Mouse (Mus musculus) midbrain, embryonic 13.5 days (tissue): ENCODE data around the gene Suds3. TPM values are rescaled to one million over a fixed set of nuclear protein-coding genes. Genes with fewer than 3 reads are reported as not detected.

Source experiments
- ATAC-seq: fragments of 200-750 bp; cut with Nextera tagmentation; 2 replicates; pipeline ENCODE4 v1.8.0; 2017; ENCODE audit warnings: mild to moderate bottlenecking, moderate TSS enrichment, moderate library complexity
- H3K27ac ChIP-seq: fragments of 300-500 bp; sonication (generic); 2 replicates; pipeline ENCODE4 v1.5.1; 2015; ENCODE audit warnings: inconsistent platforms, mild to moderate bottlenecking, moderate library complexity
- H3K27me3 ChIP-seq: fragments of 300-500 bp; sonication (generic); 2 replicates; pipeline ENCODE4 v1.6.1; 2015; ENCODE audit warnings: mild to moderate bottlenecking, inconsistent platforms
- H3K36me3 ChIP-seq: fragments of 300-500 bp; sonication (generic); 2 replicates; pipeline ENCODE4 v1.6.1; 2015; ENCODE audit warnings: mild to moderate bottlenecking, inconsistent platforms
- H3K4me1 ChIP-seq: fragments of 300-500 bp; sonication (generic); replicated peaks from 2 replicates; pipeline ENCODE4 v1.6.1; 2015; ENCODE audit warnings: inconsistent platforms
- H3K4me2 ChIP-seq: fragments of 300-500 bp; sonication (generic); replicated peaks from 2 replicates; pipeline ENCODE4 v1.6.1; 2015; ENCODE audit warnings: moderate library complexity, mild to moderate bottlenecking, inconsistent platforms
- H3K4me3 ChIP-seq: fragments of 300-500 bp; sonication (generic); replicated peaks from 2 replicates; pipeline ENCODE4 v1.5.1; 2015; ENCODE audit warnings: mild to moderate bottlenecking, inconsistent platforms
- H3K9ac ChIP-seq: fragments of 300-500 bp; sonication (generic); replicated peaks from 2 replicates; pipeline ENCODE4 v1.6.1; 2015; ENCODE audit warnings: mild to moderate bottlenecking, inconsistent platforms
- H3K9me3 ChIP-seq: fragments of 300-500 bp; sonication (generic); 2 replicates; pipeline ENCODE4 v1.6.1; 2016; ENCODE audit warnings: mild to moderate bottlenecking, inconsistent platforms
- WGBS: fragments of 180-500 bp; shearing (Covaris S2); methylation state at CpG from one replicate; pipeline ENCODE4 v1.1.7; 2015; 5-methylcytosine and 5-hydroxymethylcytosine counted together
- polyA plus RNA-seq: library from polyadenylated mRNA; unstranded; fragments of >200 nt; fragmentation: Nextera tagmentation; extraction: Ambion mirVana; gene quantifications from 2 replicates; pipeline ENCODE4 v1.2.1, GENCODE M21; 2015

Suds3 gene
- polyA plus RNA-seq, 1 experiment from 2014 or later: 90.1 TPM

GRCm38 (mm10) chr5:117108292-117108691 lies 7.6 kb downstream of the Suds3 start:
- Histone ChIP-seq H3K27me3 (no peaks in the 10 kb centered on the region), H3K36me3 (peaks cover 98% of the 10 kb centered on the region), H3K4me2 (no peak overlapping the region)

GRCm38 (mm10) chr5:117105761-117106160 lies 10.2 kb downstream of the Suds3 start:
- H3K4me1 ChIP-seq: no peaks in the 10 kb centered on the region
- H3K27me3 ChIP-seq: no peaks in the 10 kb centered on the region
- H3K27ac ChIP-seq: no peak overlapping the region
- H3K36me3 ChIP-seq: peaks cover 98% of the 10 kb centered on the region
- 83% methylated on average over 9 of the region's 9 CpGs for WGBS
- H3K9ac ChIP-seq: no peak overlapping the region
- no peak overlapping the region for H3K4me3 ChIP-seq
- no peak overlapping the region for H3K4me2 ChIP-seq
- H3K9me3 ChIP-seq: no peaks in the 10 kb centered on the region
- ATAC-seq: no peak

More at GRCm38 (mm10) chr5:117108292-117108691, 7.6 kb downstream of the Suds3 start:
- Histone ChIP-seq H3K27ac (no peak overlapping the region), H3K9ac (no peak overlapping the region), H3K9me3 (no peaks in the 10 kb centered on the region), H3K4me1 (no peaks in the 10 kb centered on the region), H3K4me3 (no peak overlapping the region)
- 96% methylated on average over 13 of the region's 13 CpGs for WGBS
- no peak for ATAC-seq

- no peak for ATAC-seq
- H3K4me1 ChIP-seq: no peaks in the 10 kb centered on the region
- no peak overlapping the region for H3K9ac ChIP-seq
- H3K4me2 ChIP-seq: no peak overlapping the region
- 97% methylated on average over 12 of the region's 12 CpGs for WGBS
- H3K27me3 ChIP-seq: no peaks in the 10 kb centered on the region
- H3K27ac ChIP-seq: no peak overlapping the region
- H3K9me3 ChIP-seq: no peaks in the 10 kb centered on the region
- H3K36me3 ChIP-seq: peaks cover 99% of the 10 kb centered on the region
- H3K4me3 ChIP-seq: no peak overlapping the region
Observed at GRCm38 (mm10) chr5:117104329-117104728, 11.6 kb downstream of the Suds3 start.

- Histone ChIP-seq H3K4me1 (no peaks in the 10 kb centered on the region), H3K4me3 (no peak overlapping the region), H3K27ac (no peak overlapping the region), H3K27me3 (no peaks in the 10 kb centered on the region), H3K4me2 (no peak overlapping the region), H3K9me3 (no peaks in the 10 kb centered on the region), H3K9ac (no peak overlapping the region), H3K36me3 (peaks cover 99% of the 10 kb centered on the region)
- WGBS: 96% methylated on average over 20 of the region's 20 CpGs
- no peak for ATAC-seq
Observed at GRCm38 (mm10) chr5:117103194-117103929, 12.6 kb downstream of the Suds3 start.

- H3K27ac ChIP-seq: no peak overlapping the region
- no peaks in the 10 kb centered on the region for H3K27me3 ChIP-seq
- H3K36me3 ChIP-seq: peaks cover 81% of the 10 kb centered on the region
- no peak overlapping the region for H3K4me3 ChIP-seq
- H3K9ac ChIP-seq: no peak overlapping the region
- H3K4me1 ChIP-seq: no peaks in the 10 kb centered on the region
- no peaks in the 10 kb centered on the region for H3K9me3 ChIP-seq
- 92% methylated on average over 11 of the region's 11 CpGs for WGBS
- H3K4me2 ChIP-seq: no peak overlapping the region
- no peak for ATAC-seq
Observed at GRCm38 (mm10) chr5:117099742-117100141, 16.2 kb downstream of the Suds3 start.

GRCm38 (mm10) chr5:117099008-117099407 lies 16.9 kb downstream of the Suds3 start:
- H3K36me3 ChIP-seq: peaks cover 81% of the 10 kb centered on the region
- H3K4me1 ChIP-seq: no peaks in the 10 kb centered on the region
- 86% methylated on average over 5 of the region's 5 CpGs for WGBS
- no peak overlapping the region for H3K4me2 ChIP-seq
- no peak overlapping the region for H3K9ac ChIP-seq
- no peak overlapping the region for H3K27ac ChIP-seq
- no peaks in the 10 kb centered on the region for H3K9me3 ChIP-seq
- no peak overlapping the region for H3K4me3 ChIP-seq
- no peaks in the 10 kb centered on the region for H3K27me3 ChIP-seq
- ATAC-seq: no peak

GRCm38 (mm10) chr5:117096716-117097115 lies 19.2 kb downstream of the Suds3 start:
- 51% methylated on average over 3 of the region's 3 CpGs for WGBS
- Histone ChIP-seq H3K4me2 (no peak overlapping the region), H3K4me1 (no peaks in the 10 kb centered on the region), H3K27me3 (no peaks in the 10 kb centered on the region), H3K9ac (no peak overlapping the region), H3K27ac (no peak overlapping the region), H3K4me3 (no peak overlapping the region), H3K9me3 (no peaks in the 10 kb centered on the region), H3K36me3 (peaks cover 82% of the 10 kb centered on the region)
- no peak for ATAC-seq

- 45% methylated on average over 7 of the region's 7 CpGs for WGBS
- Histone ChIP-seq H3K27ac (no peak overlapping the region), H3K4me2 (no peak overlapping the region), H3K9me3 (no peaks in the 10 kb centered on the region), H3K4me1 (no peaks in the 10 kb centered on the region), H3K27me3 (0 out of 2 replicates have a peak, but pooled peaks cover 2% of the 10 kb centered on the region), H3K4me3 (no peak overlapping the region), H3K9ac (no peak overlapping the region), H3K36me3 (peaks cover 68% of the 10 kb centered on the region)
- ATAC-seq: no peak
Observed at GRCm38 (mm10) chr5:117094431-117094830, 21.5 kb downstream of the Suds3 start.

- Histone ChIP-seq H3K9me3 (no peaks in the 10 kb centered on the region), H3K36me3 (peaks cover 40% of the 10 kb centered on the region), H3K4me3 (no peak overlapping the region), H3K27ac (no peak overlapping the region), H3K9ac (no peak overlapping the region), H3K4me1 (peaks cover 11% of the 10 kb centered on the region), H3K27me3 (peaks cover 17% of the 10 kb centered on the region; the same call in 1 of the 2 replicates), H3K4me2 (no peak overlapping the region)
- no peak for ATAC-seq
- 43% methylated on average over 5 of the region's 6 CpGs for WGBS
Observed at GRCm38 (mm10) chr5:117089786-117090185, 26.1 kb downstream of the Suds3 start.

- H3K4me3 ChIP-seq: no peak overlapping the region
- ATAC-seq: no peak
- 72% methylated on average over 3 of the region's 3 CpGs for WGBS
- peaks cover 20% of the 10 kb centered on the region; the same call in 1 of the 2 replicates for H3K27me3 ChIP-seq
- no peak overlapping the region for H3K27ac ChIP-seq
- no peak overlapping the region for H3K4me2 ChIP-seq
- H3K9me3 ChIP-seq: no peaks in the 10 kb centered on the region
- H3K4me1 ChIP-seq: peaks cover 11% of the 10 kb centered on the region
- no peak overlapping the region for H3K9ac ChIP-seq
- H3K36me3 ChIP-seq: peaks cover 34% of the 10 kb centered on the region
Observed at GRCm38 (mm10) chr5:117089147-117089546, 26.8 kb downstream of the Suds3 start.

- ATAC-seq: peak; percentile 30; the same call in 1 of the 2 replicates
- WGBS: 4% methylated on average over 13 of the region's 13 CpGs
Observed at GRCm38 (mm10) chr5:117087718-117088117, 28.2 kb downstream of the Suds3 start.

GRCm38 (mm10) chr5:117069498-117069894 lies 46.4 kb downstream of the Suds3 start:
- Histone ChIP-seq H3K4me1 (peaks cover 15% of the 10 kb centered on the region; the same call in 1 of the 2 replicates), H3K36me3 (no peaks in the 10 kb centered on the region), H3K9me3 (no peaks in the 10 kb centered on the region), H3K27me3 (no peaks in the 10 kb centered on the region), H3K27ac (no peak overlapping the region), H3K4me2 (peak overlapping the region; percentile 24), H3K9ac (no peak overlapping the region), H3K4me3 (no peak overlapping the region)
- ATAC-seq: 0 out of 2 replicates have a peak, but pooled peaks have one; percentile 56
- WGBS: 22% methylated on average over 10 of the region's 10 CpGs

More at GRCm38 (mm10) chr5:117087718-117088117, 28.2 kb downstream of the Suds3 start:
- Histone ChIP-seq H3K9ac (0 out of 2 replicates have a peak overlapping the region, but pooled peaks have one; percentile 39), H3K36me3 (peaks cover 19% of the 10 kb centered on the region), H3K27me3 (peaks cover 20% of the 10 kb centered on the region; the same call in 1 of the 2 replicates), H3K4me1 (peaks cover 11% of the 10 kb centered on the region), H3K27ac (no peak overlapping the region), H3K9me3 (no peaks in the 10 kb centered on the region), H3K4me2 (peak overlapping the region; percentile 47), H3K4me3 (peak overlapping the region; percentile 13)
